Mouse (Mus musculus) lung, postnatal 0 days (tissue): ENCODE measurements at regions not wholly inside any gene's neighbourhood (a gene's known extent, or its start where the extent isn't known, plus 50 kb on each side); places are given as distances from the start of the nearest gene placed in this dataset.

Source experiments
- ATAC-seq: fragments of 200-750 bp; cut with Nextera tagmentation; 2 replicates; pipeline ENCODE4 v1.8.0; 2017; ENCODE audit warnings: moderate library complexity
- DNase-seq: peaks from one replicate; pipeline ENCODE4 v3.0.0-alpha.2; 2016; ENCODE audit warnings: low spot score
- H3K27ac ChIP-seq: fragments of 300-500 bp; sonication (generic); 2 replicates; pipeline ENCODE4 v1.5.1; 2014; ENCODE audit warnings: antibody characterized with exemption, mild to moderate bottlenecking, low read length, mixed read lengths
- H3K27me3 ChIP-seq: fragments of 300-500 bp; sonication (generic); replicated peaks from 2 replicates; pipeline ENCODE4 v1.6.1; 2014; ENCODE audit warnings: low read length, mixed read lengths; ENCODE audit not compliant: insufficient read depth
- H3K36me3 ChIP-seq: fragments of 300-500 bp; sonication (generic); 2 replicates; pipeline ENCODE4 v1.6.1; 2014; ENCODE audit warnings: low read length, mixed read lengths; ENCODE audit not compliant: insufficient read depth
- H3K4me1 ChIP-seq: fragments of 300-500 bp; sonication (generic); 2 replicates; pipeline ENCODE4 v1.6.1; 2014; ENCODE audit warnings: antibody characterized with exemption, low read depth, low read length, mixed read lengths; ENCODE audit not compliant: insufficient read depth
- H3K4me2 ChIP-seq: fragments of 300-500 bp; sonication (generic); replicated peaks from 2 replicates; pipeline ENCODE4 v1.6.1; 2014; ENCODE audit warnings: low read depth, mild to moderate bottlenecking, low read length, moderate library complexity, mixed read lengths
- H3K4me3 ChIP-seq: fragments of 300-500 bp; sonication (generic); 2 replicates; pipeline ENCODE4 v1.5.1; 2014; ENCODE audit warnings: low read depth, low read length
- H3K9ac ChIP-seq: fragments of 300-500 bp; sonication (generic); replicated peaks from 2 replicates; pipeline ENCODE4 v1.6.1; 2014; ENCODE audit warnings: low read depth, mild to moderate bottlenecking
- H3K9me3 ChIP-seq: fragments of 300-500 bp; sonication (generic); 2 replicates; pipeline ENCODE4 v1.6.1; 2016; ENCODE audit warnings: low read length, mixed read lengths
- CTCF ChIP-seq: IDR thresholded peaks from 2 replicates; pipeline ENCODE4 v1.5.1; 2016; ENCODE audit warnings: antibody characterized with exemption, mild to moderate bottlenecking
- EP300 ChIP-seq: IDR thresholded peaks from 2 replicates; pipeline ENCODE4 v1.6.1; 2016; ENCODE audit warnings: antibody characterized with exemption, mild to moderate bottlenecking, control low read depth
- WGBS: fragments of 180-500 bp; shearing (Covaris S2); extraction: QIAGEN DNeasy Blood & Tissue Kit; methylation state at CpG from one replicate; pipeline ENCODE4 v1.1.7; 2014; 5-methylcytosine and 5-hydroxymethylcytosine counted together

- Histone ChIP-seq H3K36me3 (no peaks in the 10 kb centered on the region), H3K9ac (no peak overlapping the region), H3K27ac (no peak overlapping the region), H3K27me3 (no peaks in the 10 kb centered on the region), H3K4me3 (no peak overlapping the region), H3K4me2 (no peak overlapping the region), H3K4me1 (no peaks in the 10 kb centered on the region), H3K9me3 (no peaks in the 10 kb centered on the region)
- DNase-seq (peak; percentile 20), ATAC-seq (no peak)
- TF ChIP-seq EP300 (no peak), CTCF (no peak)
- 44% methylated on average over 4 of the region's 4 CpGs for WGBS
Observed at GRCm38 (mm10) chr9:23728816-23729215, 369.0 kb upstream of the Npsr1 start.

- TF ChIP-seq CTCF, result no peak
- TF ChIP-seq EP300, result no peak
- H3K4me2 ChIP-seq, result no peak overlapping the region
- no peaks in the 10 kb centered on the region for H3K4me1 ChIP-seq
- 76% methylated on average over 5 of the region's 5 CpGs for WGBS
- ATAC-seq (no peak), DNase-seq (no peak)
- no peak overlapping the region for H3K4me3 ChIP-seq
- no peaks in the 10 kb centered on the region for H3K27me3 ChIP-seq
- H3K27ac ChIP-seq, result no peak overlapping the region
- H3K36me3 ChIP-seq, result no peaks in the 10 kb centered on the region
- H3K9me3 ChIP-seq, result no peaks in the 10 kb centered on the region
- no peak overlapping the region for H3K9ac ChIP-seq
Observed at GRCm38 (mm10) chr9:23752478-23752877, 345.3 kb upstream of the Npsr1 start.

GRCm38 (mm10) chr9:23786660-23787059 is 311.1 kb upstream of the Npsr1 start:
- Histone ChIP-seq H3K4me2 (no peak overlapping the region), H3K9me3 (no peaks in the 10 kb centered on the region), H3K4me3 (no peak overlapping the region), H3K4me1 (no peaks in the 10 kb centered on the region), H3K27me3 (no peaks in the 10 kb centered on the region), H3K36me3 (no peaks in the 10 kb centered on the region), H3K27ac (no peak overlapping the region), H3K9ac (no peak overlapping the region)
- no peak for DNase-seq
- ATAC-seq, result no peak
- TF ChIP-seq EP300, result no peak
- TF ChIP-seq CTCF, result no peak
- 29% methylated on average over 4 of the region's 4 CpGs for WGBS
